Mouse (Mus musculus) myocyte (in vitro differentiated cells): Measurements from ENCODE around the gene Adig. TPM values are rescaled to one million over a fixed set of nuclear protein-coding genes. Genes with fewer than 3 reads are reported as not detected.

Experiments used
- H3K27me3 ChIP-seq: one replicate; pipeline ENCODE4 v1.6.1; 2011; ENCODE audit not compliant: control insufficient read depth, insufficient read depth, insufficient read length
- H3K36me3 ChIP-seq: one replicate; pipeline ENCODE4 v1.6.1; 2011; ENCODE audit not compliant: control insufficient read depth, insufficient read depth
- H3K4me2 ChIP-seq: one replicate; pipeline ENCODE4 v1.6.1; 2011; ENCODE audit warnings: low read depth, control low read depth
- H3K4me3 ChIP-seq: one replicate; pipeline ENCODE4 v1.5.1; 2011; ENCODE audit warnings: mild to moderate bottlenecking, control low read depth, moderate library complexity
- H3K79me2 ChIP-seq: one replicate; pipeline ENCODE4 v1.6.1; 2011; ENCODE audit not compliant: control insufficient read depth, insufficient read depth
- H3ac ChIP-seq: one replicate; pipeline ENCODE4 v1.6.1; 2011; ENCODE audit not compliant: control insufficient read depth, insufficient read length
- CEBPB ChIP-seq: IDR thresholded peaks from 2 replicates; pipeline ENCODE4 v1.6.1; 2011; ENCODE audit warnings: mild to moderate bottlenecking, moderate library complexity; ENCODE audit not compliant: poor library complexity, insufficient read depth, severe bottlenecking
- E2F4 ChIP-seq: IDR thresholded peaks from one replicate; pipeline ENCODE4 v1.6.1; 2011; ENCODE audit warnings: mild to moderate bottlenecking, control low read depth, moderate library complexity; ENCODE audit not compliant: insufficient read depth
- MAX ChIP-seq: IDR thresholded peaks from one replicate; pipeline ENCODE4 v1.6.1; 2011; ENCODE audit warnings: low read depth, mild to moderate bottlenecking, control low read depth
- MYOD1 ChIP-seq, 3 experiments: IDR thresholded peaks; one replicate each; pipeline ENCODE4 v1.6.1; 2011; ENCODE audit warnings: control low read depth in 2 of 3, low read depth in 2 of 3, mild to moderate bottlenecking in 2 of 3, moderate library complexity in 1 of 3; ENCODE audit not compliant: insufficient read length in 2 of 3, control insufficient read depth in 1 of 3
- MYOG ChIP-seq, 3 experiments: IDR thresholded peaks; one replicate each; pipeline ENCODE4 v1.6.1; 2011; ENCODE audit warnings: control low read depth in 2 of 3, low read depth in 2 of 3, mild to moderate bottlenecking in 2 of 3; ENCODE audit not compliant: insufficient read length in 2 of 3, control insufficient read depth in 1 of 3, insufficient read depth in 1 of 3
- POLR2A ChIP-seq: IDR thresholded peaks from one replicate; pipeline ENCODE4 v1.6.1; 2011; ENCODE audit warnings: low read depth, mild to moderate bottlenecking, control low read depth, moderate library complexity; ENCODE audit not compliant: insufficient read length
- POLR2AphosphoS2 ChIP-seq: IDR thresholded peaks from one replicate; pipeline ENCODE4 v1.6.1; 2011; ENCODE audit warnings: low read depth, control low read depth; ENCODE audit not compliant: insufficient read length
- REST ChIP-seq: IDR thresholded peaks from one replicate; pipeline ENCODE4 v1.6.1; 2011; ENCODE audit warnings: mild to moderate bottlenecking, control low read depth, moderate library complexity; ENCODE audit not compliant: insufficient read depth, insufficient read length
- SRF ChIP-seq: IDR thresholded peaks from one replicate; pipeline ENCODE4 v1.6.1; 2011; ENCODE audit warnings: low read depth; ENCODE audit not compliant: control insufficient read depth, insufficient read length
- TCF12 ChIP-seq: IDR thresholded peaks from one replicate; pipeline ENCODE4 v1.6.1; 2011; ENCODE audit warnings: mild to moderate bottlenecking, control low read depth; ENCODE audit not compliant: poor library complexity, insufficient read depth, severe bottlenecking
- TCF3 ChIP-seq: IDR thresholded peaks from one replicate; pipeline ENCODE4 v1.6.1; 2011; ENCODE audit warnings: low read depth, control low read depth; ENCODE audit not compliant: insufficient read length
- USF1 ChIP-seq: IDR thresholded peaks from one replicate; pipeline ENCODE4 v1.6.1; 2011; ENCODE audit warnings: low read depth, mild to moderate bottlenecking, control low read depth, moderate library complexity
- polyA plus RNA-seq: library from polyadenylated mRNA; unstranded; fragments of >200 nt; fragmentation: generic; extraction: Trizol; gene quantifications from one replicate; pipeline ENCODE4 v1.2.1, GENCODE M21; 2012; ENCODE audit warnings: missing spikeins

The Adig gene
- polyA plus RNA-seq, 1 experiment, result not detected

GRCm38 (mm10) chr2:158477640-158478039, 24.8 kb upstream of the Adig start:
- H3K4me3 ChIP-seq, result no peak overlapping the region
- no peak for TF ChIP-seq MAX
- TF ChIP-seq SRF, result no peak
- no peak for TF ChIP-seq REST
- no peak for TF ChIP-seq TCF3
- TF ChIP-seq CEBPB, result no peak
- no peak for TF ChIP-seq TCF12
- TF ChIP-seq POLR2AphosphoS2, result no peak
- no peak for TF ChIP-seq MYOD1 (IDR thresholded peaks at IDR 0.05; ENCODE audit: control insufficient read depth in 1 of 3, insufficient read length in 2 of 3, low read depth in 2 of 3)
- no peak for TF ChIP-seq USF1
- no peak for TF ChIP-seq POLR2A
- no peak for TF ChIP-seq E2F4
- TF ChIP-seq MYOG (IDR thresholded peaks at IDR 0.05; ENCODE audit: control insufficient read depth in 1 of 3, insufficient read depth in 1 of 3, insufficient read length in 2 of 3, low read depth in 2 of 3), result no peak
- no peaks in the 10 kb centered on the region for H3K27me3 ChIP-seq
- no peak overlapping the region for H3K4me2 ChIP-seq
- peaks cover 23% of the 10 kb centered on the region for H3K36me3 ChIP-seq
- H3ac ChIP-seq, result no peak overlapping the region
- H3K79me2 ChIP-seq, result no peaks in the 10 kb centered on the region

- TF ChIP-seq MAX (no peak), TCF3 (no peak), CEBPB (no peak), REST (no peak), POLR2AphosphoS2 (no peak), SRF (no peak), POLR2A (no peak), MYOG (IDR thresholded peaks at IDR 0.05; ENCODE audit: control insufficient read depth in 1 of 3, insufficient read depth in 1 of 3, insufficient read length in 2 of 3, low read depth in 2 of 3) (no peak), MYOD1 (IDR thresholded peaks at IDR 0.05; ENCODE audit: control insufficient read depth in 1 of 3, insufficient read length in 2 of 3, low read depth in 2 of 3) (no peak), TCF12 (no peak), USF1 (no peak), E2F4 (no peak)
- H3ac ChIP-seq, result no peak overlapping the region
- H3K27me3 ChIP-seq, result no peaks in the 10 kb centered on the region
- no peak overlapping the region for H3K4me3 ChIP-seq
- H3K36me3 ChIP-seq, result peaks cover 20% of the 10 kb centered on the region
- no peaks in the 10 kb centered on the region for H3K79me2 ChIP-seq
- no peak overlapping the region for H3K4me2 ChIP-seq
Observed at GRCm38 (mm10) chr2:158498457-158498856, 4.0 kb upstream of the Adig start.

GRCm38 (mm10) chr2:158503226-158503625, 814 bp downstream of the Adig start:
- TF ChIP-seq MYOD1 (IDR thresholded peaks at IDR 0.05; ENCODE audit: control insufficient read depth in 1 of 3, insufficient read length in 2 of 3, low read depth in 2 of 3) (no peak), TCF12 (no peak), POLR2A (no peak), TCF3 (no peak), MYOG (IDR thresholded peaks at IDR 0.05; ENCODE audit: control insufficient read depth in 1 of 3, insufficient read depth in 1 of 3, insufficient read length in 2 of 3, low read depth in 2 of 3) (no peak), SRF (no peak)
- H3K4me2 ChIP-seq, result no peak overlapping the region

GRCm38 (mm10) chr2:158503671-158504070, 1.3 kb downstream of the Adig start:
- H3K27me3 ChIP-seq, result no peaks in the 10 kb centered on the region
- no peak for TF ChIP-seq CEBPB
- TF ChIP-seq MYOG (IDR thresholded peaks at IDR 0.05; ENCODE audit: control insufficient read depth in 1 of 3, insufficient read depth in 1 of 3, insufficient read length in 2 of 3, low read depth in 2 of 3), result no peak
- TF ChIP-seq MAX, result no peak
- TF ChIP-seq POLR2A, result no peak
- TF ChIP-seq TCF3, result no peak
- TF ChIP-seq USF1, result no peak
- no peak for TF ChIP-seq POLR2AphosphoS2
- TF ChIP-seq REST, result no peak
- no peak for TF ChIP-seq E2F4
- no peak for TF ChIP-seq MYOD1 (IDR thresholded peaks at IDR 0.05; ENCODE audit: control insufficient read depth in 1 of 3, insufficient read length in 2 of 3, low read depth in 2 of 3)
- TF ChIP-seq TCF12, result no peak
- no peak for TF ChIP-seq SRF
- H3K79me2 ChIP-seq, result no peaks in the 10 kb centered on the region
- H3ac ChIP-seq, result no peak overlapping the region
- H3K4me2 ChIP-seq, result no peak overlapping the region
- no peak overlapping the region for H3K4me3 ChIP-seq
- peaks cover 3% of the 10 kb centered on the region for H3K36me3 ChIP-seq

More at GRCm38 (mm10) chr2:158503226-158503625, 814 bp downstream of the Adig start:
- H3K36me3 ChIP-seq, result peaks cover 3% of the 10 kb centered on the region
- H3K27me3 ChIP-seq, result no peaks in the 10 kb centered on the region
- no peak overlapping the region for H3ac ChIP-seq
- H3K4me3 ChIP-seq, result no peak overlapping the region
- H3K79me2 ChIP-seq, result no peaks in the 10 kb centered on the region

GRCm38 (mm10) chr2:158506475-158506874, 4.1 kb downstream of the Adig start:
- H3K4me3 ChIP-seq, result no peak overlapping the region
- H3K79me2 ChIP-seq, result no peaks in the 10 kb centered on the region
- no peaks in the 10 kb centered on the region for H3K36me3 ChIP-seq
- H3ac ChIP-seq, result no peak overlapping the region
- H3K4me2 ChIP-seq, result no peak overlapping the region
- H3K27me3 ChIP-seq, result no peaks in the 10 kb centered on the region
- TF ChIP-seq USF1, result no peak
- no peak for TF ChIP-seq POLR2A
- no peak for TF ChIP-seq TCF12
- no peak for TF ChIP-seq TCF3
- no peak for TF ChIP-seq SRF
- TF ChIP-seq MAX, result no peak
- TF ChIP-seq E2F4, result no peak
- no peak for TF ChIP-seq MYOG (IDR thresholded peaks at IDR 0.05; ENCODE audit: control insufficient read depth in 1 of 3, insufficient read depth in 1 of 3, insufficient read length in 2 of 3, low read depth in 2 of 3)
- TF ChIP-seq CEBPB, result no peak
- no peak for TF ChIP-seq MYOD1 (IDR thresholded peaks at IDR 0.05; ENCODE audit: control insufficient read depth in 1 of 3, insufficient read length in 2 of 3, low read depth in 2 of 3)
- no peak for TF ChIP-seq REST
- TF ChIP-seq POLR2AphosphoS2, result no peak
